Mouse (Mus musculus) CH12.LX (cell line): ENCODE results near the gene Ralb. TPM values are rescaled to one million over a fixed set of nuclear protein-coding genes. Genes with fewer than 3 reads are reported as not detected.

ENCODE experiments used
- DNase-seq: peaks from one replicate; pipeline ENCODE4 v3.0.0-alpha.2; 2013; ENCODE audit errors: extremely low read depth
- H3K27ac ChIP-seq: 2 replicates; pipeline ENCODE4 v1.5.1; 2012; ENCODE audit warnings: low read depth, mild to moderate bottlenecking, control low read depth, moderate library complexity; ENCODE audit not compliant: insufficient read depth
- H3K27me3 ChIP-seq: replicated peaks from 2 replicates; pipeline ENCODE3; 2012; ENCODE audit warnings: inconsistent platforms
- H3K36me3 ChIP-seq, 2 experiments: replicated peaks in 1 of 2; 2 replicates each; pipeline versions ENCODE3 to v1.6.1; 2012; ENCODE audit warnings: inconsistent platforms in 1 of 2, low read length in 1 of 2, mild to moderate bottlenecking in 1 of 2, mixed read lengths in 1 of 2, moderate library complexity in 1 of 2; ENCODE audit not compliant: control insufficient read depth in 1 of 2, insufficient read depth in 1 of 2
- H3K4me1 ChIP-seq, 2 experiments: 2 replicates each; pipeline ENCODE4 v1.6.1; 2012; ENCODE audit warnings: inconsistent platforms in 1 of 2, moderate library complexity in 1 of 2; ENCODE audit not compliant: insufficient read depth in 2 of 2, control insufficient read depth in 1 of 2
- H3K4me2 ChIP-seq: 2 replicates; pipeline ENCODE4 v1.6.1; 2012; ENCODE audit warnings: low read depth, mild to moderate bottlenecking, control low read depth; ENCODE audit not compliant: poor library complexity, insufficient read depth, severe bottlenecking
- H3K4me3 ChIP-seq, 3 experiments: fragments of 150-350 bp in 1 of 3; sonication (generic) in 1 of 3; replicated peaks in 1 of 3; 2 replicates each; pipeline versions ENCODE3 to v1.5.1; 2011 to 2012; ENCODE audit warnings: low read depth in 2 of 3, low read length in 2 of 3, mild to moderate bottlenecking in 2 of 3, moderate library complexity in 2 of 3, control low read depth in 1 of 3, improper control_type of control experiment in 1 of 3, inconsistent platforms in 1 of 3, mixed read lengths in 1 of 3; ENCODE audit not compliant: poor library complexity in 1 of 3
- H3K79me2 ChIP-seq: replicated peaks from 2 replicates; pipeline ENCODE4 v1.6.1; 2012; ENCODE audit warnings: mild to moderate bottlenecking, moderate library complexity; ENCODE audit not compliant: control insufficient read depth, poor library complexity, insufficient read depth, severe bottlenecking; ENCODE audit errors: extremely low read depth
- H3K9ac ChIP-seq: 2 replicates; pipeline ENCODE4 v1.6.1; 2012; ENCODE audit warnings: low read depth, mild to moderate bottlenecking, control low read depth, moderate library complexity; ENCODE audit not compliant: insufficient read depth
- H3K9me3 ChIP-seq: replicated peaks from 2 replicates; pipeline ENCODE3; 2012; ENCODE audit warnings: low read length, inconsistent platforms, mixed read lengths
- BHLHE40 ChIP-seq: IDR thresholded peaks from 2 replicates; pipeline ENCODE4 v1.6.1; 2011; ENCODE audit warnings: mild to moderate bottlenecking, low read depth, low read length, improper control_type of control experiment
- CHD1 ChIP-seq: IDR thresholded peaks from 2 replicates; pipeline ENCODE4 v1.6.1; 2012; ENCODE audit warnings: low read depth, low read length, improper control_type of control experiment, inconsistent platforms
- CHD2 ChIP-seq: IDR thresholded peaks from 2 replicates; pipeline ENCODE4 v1.6.1; 2011; ENCODE audit warnings: low read length, improper control_type of control experiment
- ETS1 ChIP-seq: conservative IDR thresholded peaks from 2 replicates; pipeline ENCODE4 v1.6.1; 2012; ENCODE audit warnings: low read depth, mild to moderate bottlenecking, inconsistent platforms, low read length, improper control_type of control experiment, moderate library complexity
- GABPA ChIP-seq: IDR thresholded peaks from 2 replicates; pipeline ENCODE4 v1.6.1; 2012; ENCODE audit warnings: low read depth, low read length, improper control_type of control experiment, inconsistent platforms; ENCODE audit not compliant: insufficient replicate concordance
- HCFC1 ChIP-seq: IDR thresholded peaks from 2 replicates; pipeline ENCODE4 v1.6.1; 2012; ENCODE audit warnings: low read depth, mild to moderate bottlenecking, inconsistent platforms, low read length, improper control_type of control experiment
- MAFK ChIP-seq: IDR thresholded peaks from 2 replicates; pipeline ENCODE4 v1.6.1; 2011; ENCODE audit warnings: low read length, improper control_type of control experiment; ENCODE audit not compliant: insufficient replicate concordance
- MAX ChIP-seq: IDR thresholded peaks from 2 replicates; pipeline ENCODE4 v1.6.1; 2011; ENCODE audit warnings: low read length, improper control_type of control experiment
- MXI1 ChIP-seq: IDR thresholded peaks from 2 replicates; pipeline ENCODE4 v1.6.1; 2011; ENCODE audit warnings: mild to moderate bottlenecking, low read depth, low read length, improper control_type of control experiment
- MYC ChIP-seq: IDR thresholded peaks from 2 replicates; pipeline ENCODE4 v1.6.1; 2011; ENCODE audit warnings: low read depth, mild to moderate bottlenecking, improper control_type of control experiment, low read length
- NRF1 ChIP-seq: IDR thresholded peaks from 2 replicates; pipeline ENCODE4 v1.6.1; 2014; ENCODE audit warnings: low read depth, mild to moderate bottlenecking, inconsistent platforms, low read length, improper control_type of control experiment, moderate library complexity
- PAX5 ChIP-seq: IDR thresholded peaks from 2 replicates; pipeline ENCODE4 v1.6.1; 2012; ENCODE audit warnings: low read length, inconsistent platforms, mixed read lengths
- POLR2A ChIP-seq: IDR thresholded peaks from 2 replicates; pipeline ENCODE4 v1.6.1; 2011; ENCODE audit warnings: low read depth, mild to moderate bottlenecking, improper control_type of control experiment, low read length
- POLR2AphosphoS2 ChIP-seq: IDR thresholded peaks from 2 replicates; pipeline ENCODE4 v1.6.1; 2011; ENCODE audit warnings: low read depth, low read length, improper control_type of control experiment
- RAD21 ChIP-seq: IDR thresholded peaks from 2 replicates; pipeline ENCODE4 v1.6.1; 2011; ENCODE audit warnings: low read depth, mild to moderate bottlenecking, low read length, improper control_type of control experiment, moderate library complexity
- SIN3A ChIP-seq: IDR thresholded peaks from 2 replicates; pipeline ENCODE4 v1.6.1; 2012; ENCODE audit warnings: low read length, improper control_type of control experiment, inconsistent platforms
- SMC3 ChIP-seq: IDR thresholded peaks from 2 replicates; pipeline ENCODE4 v1.6.1; 2011; ENCODE audit warnings: low read depth, low read length, improper control_type of control experiment
- TCF12 ChIP-seq: IDR thresholded peaks from 2 replicates; pipeline ENCODE4 v1.6.1; 2014; ENCODE audit warnings: low read depth, mild to moderate bottlenecking, inconsistent platforms, low read length, improper control_type of control experiment
- UBTF ChIP-seq: IDR thresholded peaks from 2 replicates; pipeline ENCODE4 v1.6.1; 2012; ENCODE audit warnings: low read depth, mild to moderate bottlenecking, inconsistent platforms, low read length, improper control_type of control experiment, moderate library complexity
- USF1 ChIP-seq: IDR thresholded peaks from 2 replicates; pipeline ENCODE4 v1.6.1; 2014; ENCODE audit warnings: low read depth, mild to moderate bottlenecking, inconsistent platforms, low read length, improper control_type of control experiment
- USF2 ChIP-seq: conservative IDR thresholded peaks from 2 replicates; pipeline ENCODE4 v1.6.1; 2011; ENCODE audit warnings: low read depth, low read length, improper control_type of control experiment
- ZC3H11A ChIP-seq: IDR thresholded peaks from 2 replicates; pipeline ENCODE4 v1.6.1; 2012; ENCODE audit warnings: low read depth, mild to moderate bottlenecking, inconsistent platforms, low read length, improper control_type of control experiment
- ZKSCAN1 ChIP-seq: IDR thresholded peaks from 2 replicates; pipeline ENCODE4 v1.6.1; 2012; ENCODE audit warnings: low read depth, inconsistent platforms, low read length, improper control_type of control experiment, borderline replicate concordance
- ZMIZ1 ChIP-seq: IDR thresholded peaks from 2 replicates; pipeline ENCODE4 v1.6.1; 2012; ENCODE audit warnings: low read depth, mild to moderate bottlenecking, inconsistent platforms, low read length, improper control_type of control experiment
- ZNF384 ChIP-seq: IDR thresholded peaks from 2 replicates; pipeline ENCODE4 v1.6.1; 2012; ENCODE audit warnings: low read depth, low read length, improper control_type of control experiment, inconsistent platforms
- dilution Hi-C: fragments of 300-500 bp; cut with MboI; formaldehyde crosslinking; loops from 2 replicates; pipeline ENCODE4 v1.14.3; 2020; ENCODE audit warnings: low sequenced_read_pairs; ENCODE audit not compliant: extremely low pct_unique_long_range_greater_than_20kb, extremely low pct_ligation_motif_present
- in situ Hi-C: fragments of 300-500 bp; cut with MboI; formaldehyde crosslinking; loops from 3 replicates; pipeline ENCODE4 v1.14.3; 2019; ENCODE audit warnings: low sequenced_read_pairs, low pct_ligation_motif_present, low pct_unique_long_range_greater_than_20kb, mixed read lengths
- polyA plus RNA-seq: library from polyadenylated mRNA; unstranded; fragments of >175 nt; gene quantifications from 2 replicates; pipeline ENCODE4 v1.2.1, GENCODE M21; 2012; ENCODE audit warnings: low read depth; ENCODE audit not compliant: insufficient read length
- total RNA-seq, 2 experiments: library from RNA; depleted of rRNA; stranded (reverse); fragments of 300-350 nt in 1 of 2; fragments of >200 nt in 1 of 2; gene quantifications; 2 replicates each; pipeline ENCODE4 v1.2.3; 2012 to 2014

Ralb gene
- total and polyA plus RNA-seq, 3 experiments = 18.2 to 28.7 (median 22.9) TPM

DNA sequence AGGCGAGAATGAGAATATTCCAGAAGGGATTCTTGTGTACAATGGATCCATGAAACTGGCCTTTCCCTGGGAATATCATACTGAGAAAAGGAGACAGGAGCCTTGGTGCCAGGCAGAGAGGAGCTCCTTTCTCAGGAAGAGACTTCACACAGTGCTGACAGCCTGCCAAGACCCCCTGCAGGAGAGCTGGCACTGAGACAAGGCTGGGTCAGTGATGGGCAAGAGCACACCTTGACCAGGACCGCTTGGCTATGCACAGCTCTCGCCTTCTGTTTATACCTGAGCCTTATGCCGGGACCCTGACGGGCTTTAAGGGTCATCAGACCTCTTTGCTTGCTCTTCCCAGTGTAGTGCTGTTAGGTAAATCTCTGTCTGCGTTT is 9.2 kb downstream of the Ralb start:
- Histone ChIP-seq H3K79me2 (no peaks in the 10 kb centered on the region), H3K9ac (no peak overlapping the region), H3K27me3 (no peaks in the 10 kb centered on the region), H3K36me3 (peaks cover 0 to 40% of the 10 kb centered on the region in 2 experiments), H3K4me2 (no peak overlapping the region), H3K27ac (no peak overlapping the region), H3K4me3 (no peak overlapping the region), H3K9me3 (no peaks in the 10 kb centered on the region), H3K4me1 (peaks cover 4 to 10% of the 10 kb centered on the region in 2 experiments; a peak in 2 of 4 replicates)
- TF ChIP-seq SMC3 (no peak), BHLHE40 (no peak), USF1 (no peak), ZC3H11A (no peak), ETS1 (no peak), GABPA (no peak), TCF12 (no peak), UBTF (no peak), MYC (no peak), MAFK (no peak), MAX (no peak), POLR2A (no peak), USF2 (no peak)
- dilution Hi-C loops = no loop called here
- DNase-seq = no peak
- in situ Hi-C loops = loop anchor here (25.0 kb wide), 1 partner anchor 408 kb away; no protein-coding TSS in a partner anchor

DNA sequence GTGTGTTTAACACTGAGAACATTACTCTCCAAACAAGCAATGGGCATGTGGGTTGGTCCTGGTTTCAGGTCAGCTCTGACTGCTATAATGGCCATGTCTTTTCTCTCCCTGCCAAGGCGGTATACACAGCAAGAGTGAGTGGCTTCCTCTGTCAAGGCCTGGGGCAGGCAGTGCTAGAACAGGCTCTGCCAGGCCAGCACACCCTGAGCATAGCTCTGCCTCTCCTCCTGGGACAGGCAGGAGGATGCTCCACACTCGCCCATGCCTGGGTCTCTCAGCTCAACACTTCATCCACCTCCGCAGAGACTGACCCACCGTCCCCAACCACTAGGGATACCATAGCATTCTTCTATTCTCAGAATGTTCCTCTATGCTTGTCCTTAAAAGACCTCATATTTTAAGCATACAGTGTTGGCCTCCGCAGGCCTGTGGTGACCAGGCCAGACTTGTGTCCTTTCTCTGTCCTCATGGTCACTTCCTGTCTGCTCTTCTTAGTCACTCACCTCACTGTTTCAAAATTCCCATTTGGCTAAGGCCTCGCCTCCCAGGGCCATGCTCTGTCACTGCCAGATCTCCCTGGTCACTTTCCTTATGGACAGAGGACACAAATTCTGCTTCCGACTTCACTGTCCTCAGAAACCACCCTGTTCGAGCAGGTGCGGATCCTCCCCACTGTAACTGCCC is 9.7 kb downstream of the Ralb start:
- no peak for DNase-seq
- in situ Hi-C loops = loop anchor here (25.0 kb wide), 1 partner anchor 408 kb away; no protein-coding TSS in a partner anchor
- no peaks in the 10 kb centered on the region for H3K79me2 ChIP-seq
- no peak overlapping the region for H3K9ac ChIP-seq
- H3K27ac ChIP-seq = no peak overlapping the region
- TF ChIP-seq ZNF384 (no peak), RAD21 (no peak), CHD2 (no peak), ETS1 (no peak), HCFC1 (no peak), ZC3H11A (no peak), SIN3A (no peak), CHD1 (no peak), PAX5 (no peak), MXI1 (no peak), NRF1 (no peak), MAX (no peak), ZKSCAN1 (no peak), POLR2AphosphoS2 (no peak), ZMIZ1 (no peak)
- peaks cover 4 to 10% of the 10 kb centered on the region in 2 experiments; a peak in 2 of 4 replicates for H3K4me1 ChIP-seq
- no peak overlapping the region for H3K4me2 ChIP-seq
- no peak overlapping the region for H3K4me3 ChIP-seq
- no peaks in the 10 kb centered on the region for H3K9me3 ChIP-seq
- peaks cover 0 to 42% of the 10 kb centered on the region in 2 experiments for H3K36me3 ChIP-seq
- no peaks in the 10 kb centered on the region for H3K27me3 ChIP-seq
- dilution Hi-C loops = no loop called here
